Mouse (Mus musculus) liver, embryonic 14.5 days (tissue): ENCODE data around the gene Serhl.

Experiments
- CTCF ChIP-seq: IDR thresholded peaks from 2 replicates; pipeline ENCODE4 v1.5.1; 2016; ENCODE audit warnings: antibody characterized with exemption, low read depth, control low read depth
- EP300 ChIP-seq: IDR thresholded peaks from 2 replicates; pipeline ENCODE4 v1.6.1; 2016; ENCODE audit warnings: antibody characterized with exemption, low read depth

DNA sequence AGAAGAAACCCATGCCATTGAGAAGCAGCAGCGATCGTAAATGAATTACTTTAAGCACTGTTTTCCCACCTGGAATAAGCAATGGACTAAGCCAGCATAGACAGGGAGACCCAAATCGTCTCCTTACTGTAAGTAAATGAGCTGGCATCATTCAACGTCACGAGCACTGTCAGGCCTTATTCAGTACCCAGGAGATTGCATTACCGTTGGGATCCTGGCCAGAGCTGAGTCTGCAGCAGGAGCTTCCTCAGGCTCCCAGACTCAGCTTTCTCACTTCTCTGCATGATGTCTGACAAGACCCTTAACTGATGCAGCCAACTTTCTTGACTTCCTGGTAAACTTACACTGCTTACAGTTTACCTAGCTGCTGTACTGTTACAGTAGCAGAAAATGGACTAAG lies 45.4 kb downstream of the Serhl start:
- no peak for TF ChIP-seq CTCF
- TF ChIP-seq EP300, result no peak
